Mouse (Mus musculus) stomach, embryonic 14.5 days (tissue): ENCODE data around the gene Psmd3. TPM values are rescaled to one million over a fixed set of nuclear protein-coding genes. Genes with fewer than 3 reads are reported as not detected.

Experiments used
- ATAC-seq: fragments of 200-750 bp; cut with Nextera tagmentation; 2 replicates; pipeline ENCODE4 v1.8.0; 2017; ENCODE audit warnings: low read depth, moderate TSS enrichment; ENCODE audit not compliant: insufficient number of reproducible peaks, insufficient read depth, low FRiP score
- H3K27ac ChIP-seq: fragments of 300-500 bp; sonication (generic); 2 replicates; pipeline ENCODE4 v1.5.1; 2014; ENCODE audit warnings: mild to moderate bottlenecking, low read length, moderate library complexity, mixed read lengths
- H3K27me3 ChIP-seq: fragments of 300-500 bp; sonication (generic); 2 replicates; pipeline ENCODE4 v1.6.1; 2014; ENCODE audit warnings: low read length, control low read depth, mixed read lengths; ENCODE audit not compliant: control insufficient read depth, insufficient read depth
- H3K36me3 ChIP-seq: fragments of 300-500 bp; sonication (generic); 2 replicates; pipeline ENCODE4 v1.6.1; 2014; ENCODE audit warnings: mild to moderate bottlenecking, control low read depth, low read length, moderate library complexity, mixed read lengths; ENCODE audit not compliant: control insufficient read depth, insufficient read depth
- H3K4me1 ChIP-seq: fragments of 300-500 bp; sonication (generic); 2 replicates; pipeline ENCODE4 v1.6.1; 2014; ENCODE audit warnings: low read length, control low read depth, mixed read lengths; ENCODE audit not compliant: control insufficient read depth, insufficient read depth
- H3K4me2 ChIP-seq: fragments of 300-500 bp; sonication (generic); replicated peaks from 2 replicates; pipeline ENCODE4 v1.6.1; 2014; ENCODE audit warnings: low read depth, low read length, control low read depth
- H3K4me3 ChIP-seq: fragments of 300-500 bp; sonication (generic); 2 replicates; pipeline ENCODE4 v1.5.1; 2014; ENCODE audit warnings: low read depth, low read length, control low read depth
- H3K9ac ChIP-seq: fragments of 300-500 bp; sonication (generic); replicated peaks from 2 replicates; pipeline ENCODE4 v1.6.1; 2014; ENCODE audit warnings: low read depth, mild to moderate bottlenecking, control low read depth, low read length, moderate library complexity, mixed read lengths
- H3K9me3 ChIP-seq: fragments of 300-500 bp; sonication (generic); 2 replicates; pipeline ENCODE4 v1.6.1; 2016; ENCODE audit warnings: low read depth, low read length, control low read depth; ENCODE audit not compliant: control insufficient read depth
- WGBS: fragments of 180-500 bp; shearing (Covaris S2); extraction: QIAGEN DNeasy Blood & Tissue Kit; methylation state at CpG from one replicate; pipeline ENCODE4 v1.1.7; 2014; 5-methylcytosine and 5-hydroxymethylcytosine counted together
- polyA plus RNA-seq: library from polyadenylated mRNA; unstranded; fragments of >200 nt; fragmentation: Nextera tagmentation; extraction: Ambion mirVana; gene quantifications from 2 replicates; pipeline ENCODE4 v1.2.1, GENCODE M21; 2014

Gene Psmd3
- polyA plus RNA-seq, 1 experiment from 2014 or later = 126 TPM

- Histone ChIP-seq H3K4me2 (no peak overlapping the region), H3K27me3 (no peaks in the 10 kb centered on the region), H3K9ac (no peak overlapping the region), H3K27ac (no peak overlapping the region), H3K9me3 (no peaks in the 10 kb centered on the region), H3K4me3 (no peak overlapping the region), H3K4me1 (peaks cover 5% of the 10 kb centered on the region; the same call in 1 of the 2 replicates), H3K36me3 (peaks cover 60% of the 10 kb centered on the region)
- no peak for ATAC-seq
- WGBS = 69% methylated on average over 14 of the region's 14 CpGs
Observed at GRCm38 (mm10) chr11:98695408-98695807, 13.1 kb downstream of the Psmd3 start.

- Histone ChIP-seq H3K4me1 (peaks cover 6% of the 10 kb centered on the region; the same call in 1 of the 2 replicates), H3K9me3 (no peaks in the 10 kb centered on the region), H3K4me3 (no peak overlapping the region), H3K27ac (no peak overlapping the region), H3K9ac (no peak overlapping the region), H3K4me2 (no peak overlapping the region), H3K27me3 (no peaks in the 10 kb centered on the region), H3K36me3 (peaks cover 47% of the 10 kb centered on the region)
- ATAC-seq = no peak
- 83% methylated on average over 14 of the region's 14 CpGs for WGBS
Observed at GRCm38 (mm10) chr11:98696454-98697216, 14.3 kb downstream of the Psmd3 start.

GRCm38 (mm10) chr11:98697225-98697624, 14.9 kb downstream of the Psmd3 start:
- Histone ChIP-seq H3K4me1 (peaks cover 6% of the 10 kb centered on the region; the same call in 1 of the 2 replicates), H3K36me3 (peaks cover 42% of the 10 kb centered on the region), H3K27me3 (no peaks in the 10 kb centered on the region), H3K27ac (no peak overlapping the region), H3K4me3 (no peak overlapping the region), H3K9ac (no peak overlapping the region), H3K4me2 (no peak overlapping the region), H3K9me3 (no peaks in the 10 kb centered on the region)
- 88% methylated on average over 12 of the region's 12 CpGs for WGBS
- ATAC-seq = no peak

- Histone ChIP-seq H3K27me3 (no peaks in the 10 kb centered on the region), H3K9ac (no peak overlapping the region), H3K4me1 (peaks cover 6% of the 10 kb centered on the region; the same call in 1 of the 2 replicates), H3K4me2 (no peak overlapping the region), H3K9me3 (no peaks in the 10 kb centered on the region), H3K4me3 (no peak overlapping the region), H3K36me3 (peaks cover 24% of the 10 kb centered on the region), H3K27ac (no peak overlapping the region)
- 87% methylated on average over 16 of the region's 16 CpGs for WGBS
- no peak for ATAC-seq
Observed at GRCm38 (mm10) chr11:98698849-98699640, 16.7 kb downstream of the Psmd3 start.

- 32% methylated on average over 4 of the region's 4 CpGs for WGBS
- Histone ChIP-seq H3K27ac (no peak overlapping the region), H3K27me3 (no peaks in the 10 kb centered on the region), H3K4me2 (no peak overlapping the region), H3K9ac (no peak overlapping the region), H3K4me3 (no peak overlapping the region), H3K9me3 (no peaks in the 10 kb centered on the region), H3K36me3 (peaks cover 15% of the 10 kb centered on the region), H3K4me1 (peaks cover 6% of the 10 kb centered on the region; the same call in 1 of the 2 replicates)
- no peak for ATAC-seq
Observed at GRCm38 (mm10) chr11:98699911-98700310, 17.6 kb downstream of the Psmd3 start.

- Histone ChIP-seq H3K4me1 (peaks cover 6% of the 10 kb centered on the region; the same call in 1 of the 2 replicates), H3K4me3 (no peak within 1 kb of the TSS), H3K9ac (no peak within 1 kb of the TSS), H3K9me3 (no peaks in the 10 kb centered on the region), H3K27me3 (no peaks in the 10 kb centered on the region), H3K36me3 (peaks cover 13% of the 10 kb centered on the region; the same call in 1 of the 2 replicates), H3K4me2 (no peak within 1 kb of the TSS), H3K27ac (no peak within 1 kb of the TSS)
- no peak for ATAC-seq
- WGBS = 51% methylated on average over 10 of the region's 10 CpGs
Observed at GRCm38 (mm10) chr11:98701213-98701670, 18.9 kb downstream of the Psmd3 start, which contains the start of gene Csf3. Gene Csf3, plus strand, starts transcription at chr11:98701263.

- 74% methylated on average over 5 of the region's 5 CpGs for WGBS
- Histone ChIP-seq H3K4me1 (peaks cover 6% of the 10 kb centered on the region; the same call in 1 of the 2 replicates), H3K27ac (no peak overlapping the region), H3K36me3 (peaks cover 20% of the 10 kb centered on the region; the same call in 1 of the 2 replicates), H3K9ac (no peak overlapping the region), H3K27me3 (no peaks in the 10 kb centered on the region), H3K9me3 (no peaks in the 10 kb centered on the region), H3K4me3 (no peak overlapping the region), H3K4me2 (no peak overlapping the region)
- no peak for ATAC-seq
Observed at GRCm38 (mm10) chr11:98702323-98702722, 20.0 kb downstream of the Psmd3 start.

- 85% methylated on average over 10 of the region's 10 CpGs for WGBS
- peaks cover 34% of the 10 kb centered on the region for H3K36me3 ChIP-seq
- H3K9ac ChIP-seq = no peak overlapping the region
- no peaks in the 10 kb centered on the region for H3K27me3 ChIP-seq
- peaks cover 10% of the 10 kb centered on the region; the same call in 1 of the 2 replicates for H3K4me1 ChIP-seq
- no peak overlapping the region for H3K4me3 ChIP-seq
- H3K4me2 ChIP-seq = no peak overlapping the region
- no peak for ATAC-seq
- H3K27ac ChIP-seq = no peak overlapping the region
- H3K9me3 ChIP-seq = no peaks in the 10 kb centered on the region
Observed at GRCm38 (mm10) chr11:98705021-98705420, 22.7 kb downstream of the Psmd3 start.
